Mouse (Mus musculus) naive thymus-derived CD4-positive, alpha-beta T cell, adult 2 months (primary cell): ENCODE measurements around the gene Gnaq.
"Not testable (repeated sequence)": the region's sequence is repeated elsewhere in the genome, so short reads cannot be mapped to it uniquely, and the experiment has no call there.

Experiments used
- DNase-seq: peaks from one replicate; pipeline ENCODE4 v3.0.0-alpha.2; 2011; ENCODE audit warnings: low read depth

The Gnaq gene

GRCm38 (mm10) chr19:16147446-16147845 is 14.8 kb downstream of the Gnaq start:
- no peak for DNase-seq

GRCm38 (mm10) chr19:16149094-16149493 is 16.5 kb downstream of the Gnaq start:
- no peak for DNase-seq

GRCm38 (mm10) chr19:16150328-16150727 is 17.7 kb downstream of the Gnaq start:
- DNase-seq = no peak

GRCm38 (mm10) chr19:16153851-16154250 is 21.2 kb downstream of the Gnaq start:
- DNase-seq = no peak

- no peak for DNase-seq
Observed at GRCm38 (mm10) chr19:16154480-16154879, 21.8 kb downstream of the Gnaq start.

- DNase-seq = no peak
Observed at GRCm38 (mm10) chr19:16157120-16157519, 24.5 kb downstream of the Gnaq start.

- no peak for DNase-seq
Observed at GRCm38 (mm10) chr19:16160759-16161158, 28.1 kb downstream of the Gnaq start.

- DNase-seq = no peak
Observed at GRCm38 (mm10) chr19:16161222-16161621, 28.6 kb downstream of the Gnaq start.

- not testable (repeated sequence) for DNase-seq
Observed at GRCm38 (mm10) chr19:16164396-16164795, 31.8 kb downstream of the Gnaq start.

GRCm38 (mm10) chr19:16167185-16167584 is 34.6 kb downstream of the Gnaq start:
- no peak for DNase-seq

GRCm38 (mm10) chr19:16168192-16168591 is 35.6 kb downstream of the Gnaq start:
- no peak for DNase-seq

GRCm38 (mm10) chr19:16168653-16169198 is 36.1 kb downstream of the Gnaq start:
- no peak for DNase-seq

GRCm38 (mm10) chr19:16170724-16171123 is 38.1 kb downstream of the Gnaq start:
- no peak for DNase-seq

- DNase-seq = no peak
Observed at GRCm38 (mm10) chr19:16173721-16174120, 41.1 kb downstream of the Gnaq start.

- DNase-seq = no peak
Observed at GRCm38 (mm10) chr19:16176426-16176825, 43.8 kb downstream of the Gnaq start.

GRCm38 (mm10) chr19:16177139-16177727 is 44.6 kb downstream of the Gnaq start:
- no peak for DNase-seq

GRCm38 (mm10) chr19:16181258-16181657 is 48.6 kb downstream of the Gnaq start:
- DNase-seq = no peak

GRCm38 (mm10) chr19:16181852-16182475 is 49.3 kb downstream of the Gnaq start:
- DNase-seq = no peak

- DNase-seq = no peak
Observed at GRCm38 (mm10) chr19:16183592-16184365, 51.1 kb downstream of the Gnaq start.

GRCm38 (mm10) chr19:16186984-16187383 is 54.4 kb downstream of the Gnaq start:
- DNase-seq = no peak

GRCm38 (mm10) chr19:16187952-16188351 is 55.3 kb downstream of the Gnaq start:
- DNase-seq = no peak

- DNase-seq = no peak
Observed at GRCm38 (mm10) chr19:16189066-16189765, 56.6 kb downstream of the Gnaq start.
